Mouse (Mus musculus): ENCODE measurements around the gene Olfr54. TPM values are rescaled to one million over a fixed set of nuclear protein-coding genes. Genes with fewer than 3 reads are reported as not detected.
"Not testable (repeated sequence)": the region's sequence is repeated elsewhere in the genome, so short reads cannot be mapped to it uniquely, and the experiment has no call there.

Gene Olfr54
- under 1 TPM in 1 of 2 experiments, not detected in 1; 0.08 TPM for polyA plus RNA-seq (2017; shearing (Covaris generic))

DNA sequence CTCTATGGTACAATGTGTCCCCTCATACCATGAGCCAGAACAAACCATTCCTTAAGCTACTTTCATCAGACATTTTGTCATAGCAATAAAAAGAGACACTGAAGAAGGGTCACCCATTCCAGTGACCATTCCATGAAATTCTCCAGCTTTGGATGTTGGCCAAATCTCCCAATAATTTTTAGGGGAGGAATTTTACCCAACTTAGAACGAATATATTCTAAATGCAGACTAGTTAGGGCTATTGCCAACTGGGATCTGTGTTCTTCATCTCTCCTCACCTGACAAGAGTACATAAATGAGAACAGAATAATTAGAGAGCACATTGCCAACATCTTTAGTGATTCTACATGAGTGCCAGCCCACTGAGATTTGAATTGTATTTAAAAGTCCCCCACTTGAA is at the start of gene Olfr54:
TSS of gene Olfr54 (plus strand) at position 301 of the 400 bp plus-strand sequence.
- no peak for ATAC-seq

DNA sequence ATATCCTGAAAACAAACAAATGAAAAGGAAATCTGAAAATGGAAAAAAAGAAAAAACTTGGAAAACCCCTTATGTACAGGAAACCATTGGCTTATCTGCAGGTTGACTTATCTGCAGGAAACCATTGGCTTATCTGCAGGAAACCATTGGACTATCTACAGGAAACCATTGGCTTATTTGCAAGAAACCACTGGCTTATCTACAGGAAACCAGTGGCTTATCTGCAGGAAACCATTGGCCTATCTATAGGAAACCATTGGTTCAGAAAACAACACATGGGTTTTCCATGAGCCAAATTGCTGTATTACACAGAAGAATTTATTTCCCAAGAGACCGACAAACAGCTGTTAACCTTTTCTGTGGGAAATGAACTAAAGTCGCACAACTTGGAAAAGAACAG is 49.1 kb upstream of the Olfr54 start:
- ATAC-seq: no peak

GRCm38 (mm10) chr11:50966230-50966629 is 47.8 kb upstream of the Olfr54 start, which contains the start of gene Olfr1378:
Olfr1378 (plus strand) TSS chr11:50966530.
- ATAC-seq: no peak

DNA sequence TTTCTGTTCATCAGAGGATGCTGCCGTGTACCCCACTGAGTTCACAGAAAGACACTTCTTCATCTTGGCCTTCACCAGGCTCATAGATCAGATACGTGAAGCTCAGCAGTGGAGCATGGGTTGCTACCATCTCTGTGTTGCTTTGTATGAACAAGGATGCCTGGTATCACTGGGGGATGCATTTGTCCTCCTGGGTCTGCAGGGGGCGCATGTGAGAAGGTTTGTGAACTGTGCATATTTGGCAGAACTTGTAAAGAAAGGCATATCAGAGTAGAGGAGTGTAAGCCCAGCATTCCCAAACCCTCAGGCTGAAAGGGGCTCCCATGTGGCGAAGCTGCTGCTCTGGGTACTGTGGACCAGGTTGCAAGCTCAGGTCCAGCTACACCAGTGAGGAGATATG is 36.8 kb upstream of the Olfr54 start:
- ATAC-seq: no peak

GRCm38 (mm10) chr11:50981667-50982066 is 32.4 kb upstream of the Olfr54 start, which contains the start of gene Olfr1377:
Olfr1377 (plus strand) TSS chr11:50981967.
- ATAC-seq: no peak

GRCm38 (mm10) chr11:51003296-51003695 is 10.7 kb upstream of the Olfr54 start, which contains the start of gene Olfr51:
Olfr51 (plus strand) TSS chr11:51003596.
- no peak for ATAC-seq

DNA sequence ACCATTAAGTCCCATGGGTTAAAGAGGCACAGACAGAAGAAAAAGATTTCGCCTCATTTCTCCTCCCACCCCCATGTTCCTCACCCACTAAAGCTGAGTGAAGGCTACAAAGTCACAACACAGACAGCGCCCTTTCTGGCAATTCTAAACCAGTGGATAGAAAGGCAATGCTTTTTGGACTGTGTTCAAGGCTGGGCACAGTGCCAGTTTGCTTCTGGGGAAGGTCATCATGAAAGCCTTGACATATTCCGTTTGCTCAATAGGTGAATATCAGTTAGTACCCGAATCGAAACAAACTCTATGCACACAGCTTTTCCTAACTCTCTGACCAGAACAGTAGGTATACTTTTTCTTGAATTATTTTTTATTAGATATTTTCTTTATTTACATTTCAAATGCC is 2.2 kb upstream of the Olfr54 start:
- ATAC-seq: no peak

GRCm38 (mm10) chr11:51016341-51016740 is 2.3 kb downstream of the Olfr54 start:
- no peak for ATAC-seq

GRCm38 (mm10) chr11:51026811-51027210 is 12.8 kb downstream of the Olfr54 start:
- not testable (repeated sequence) for ATAC-seq

- ATAC-seq: not testable (repeated sequence)
Measured at GRCm38 (mm10) chr11:51029381-51029780, 15.3 kb downstream of the Olfr54 start.

- no peak for ATAC-seq
Measured at GRCm38 (mm10) chr11:51030225-51030624, 16.2 kb downstream of the Olfr54 start.

DNA sequence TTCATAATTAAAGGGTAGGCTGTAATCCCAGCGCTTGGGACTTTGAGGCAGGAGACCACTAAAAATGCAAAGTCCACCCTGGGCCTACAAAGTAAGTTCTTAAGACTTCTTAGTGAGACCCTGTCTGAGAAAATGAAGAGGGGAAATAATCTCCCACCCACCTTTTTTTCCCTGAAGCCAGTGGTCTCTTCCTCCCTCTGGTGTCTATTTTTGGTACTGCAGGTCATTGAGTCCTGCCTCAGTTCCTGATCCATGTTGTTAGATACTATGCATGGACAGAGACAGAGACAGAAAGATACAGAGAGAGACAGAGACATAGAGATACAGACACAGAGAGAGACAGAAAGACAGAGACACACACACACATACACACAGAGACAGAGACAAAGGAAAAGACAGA is 18.8 kb downstream of the Olfr54 start:
- ATAC-seq: no peak

- ATAC-seq: not testable (repeated sequence)
Measured at GRCm38 (mm10) chr11:51034141-51034540, 20.1 kb downstream of the Olfr54 start.

DNA sequence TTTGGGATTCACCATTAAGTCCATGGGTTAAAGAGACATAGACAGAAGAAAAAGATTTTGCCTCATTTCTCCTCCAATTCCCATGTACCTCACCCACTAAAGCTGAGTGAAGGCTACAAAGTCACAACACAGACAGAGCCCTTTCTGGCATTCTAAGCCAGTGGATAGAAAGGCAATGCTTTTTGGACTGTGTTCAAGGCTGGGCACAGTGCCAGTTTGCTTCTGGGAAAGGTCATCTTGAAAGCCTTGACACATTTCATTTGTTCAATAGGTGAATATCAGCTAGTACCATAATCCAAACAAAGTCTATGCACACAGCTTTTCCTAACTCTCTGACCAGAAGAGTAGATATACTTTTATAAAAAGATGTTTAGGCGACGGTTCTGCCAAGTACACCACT is 21.9 kb downstream of the Olfr54 start:
- no peak for ATAC-seq

GRCm38 (mm10) chr11:51044776-51045175 is 30.7 kb downstream of the Olfr54 start:
- not testable (repeated sequence) for ATAC-seq

- ATAC-seq: not testable (repeated sequence)
Measured at GRCm38 (mm10) chr11:51047809-51048208, 33.8 kb downstream of the Olfr54 start, which contains the start of gene Olfr1375. Olfr1375 (plus strand) TSS chr11:51048109.

GRCm38 (mm10) chr11:51051678-51052077 is 37.6 kb downstream of the Olfr54 start:
- ATAC-seq: no peak

DNA sequence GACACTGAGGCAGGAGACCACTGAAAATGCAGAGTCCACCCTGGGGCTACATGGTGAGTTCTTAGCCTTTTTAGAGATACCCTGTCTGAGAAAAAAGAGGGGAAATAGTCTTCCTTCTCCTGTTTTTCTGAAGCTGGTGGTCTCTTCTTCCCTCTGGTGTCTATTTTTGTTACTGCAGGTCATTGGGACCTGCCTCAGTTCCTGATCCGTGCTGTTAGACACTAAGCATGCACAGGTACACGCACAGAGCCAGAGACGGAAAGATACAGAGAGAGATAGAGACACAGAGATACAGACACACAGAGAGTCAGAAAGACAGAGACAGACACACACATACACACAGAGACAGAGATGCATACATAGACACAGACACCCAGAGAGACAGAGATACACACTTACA is 39.2 kb downstream of the Olfr54 start:
- ATAC-seq: no peak

GRCm38 (mm10) chr11:51059151-51059571 is 45.1 kb downstream of the Olfr54 start, which contains the start of gene Zfp354a:
Zfp354a (plus strand) TSS chr11:51059257.
- ATAC-seq: no peak

DNA sequence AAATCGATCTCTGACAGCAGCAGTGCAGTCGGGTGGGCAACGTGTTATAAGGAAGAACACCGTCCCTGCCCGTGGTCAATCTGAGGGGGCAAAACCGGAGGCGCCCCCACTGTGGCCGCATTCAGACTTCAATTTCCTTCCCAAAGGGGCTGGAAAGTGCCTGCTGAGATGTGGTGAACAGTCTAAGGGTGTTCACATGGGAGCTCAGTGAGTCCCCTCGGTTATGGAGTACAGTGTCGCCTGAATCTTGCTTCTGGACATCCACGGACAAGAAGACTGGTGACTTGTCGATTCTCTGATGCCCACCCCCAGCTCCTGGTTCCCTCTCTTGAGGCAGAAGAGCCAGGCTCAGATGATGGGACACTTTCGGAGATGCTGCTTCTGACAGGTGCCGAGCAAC is 45.6 kb downstream of the Olfr54 start:
- no peak for ATAC-seq

GRCm38 (mm10) chr11:51060981-51061380 is 46.9 kb downstream of the Olfr54 start:
- no peak for ATAC-seq

- no peak for ATAC-seq
Measured at GRCm38 (mm10) chr11:51063276-51063675, 49.2 kb downstream of the Olfr54 start.

DNA sequence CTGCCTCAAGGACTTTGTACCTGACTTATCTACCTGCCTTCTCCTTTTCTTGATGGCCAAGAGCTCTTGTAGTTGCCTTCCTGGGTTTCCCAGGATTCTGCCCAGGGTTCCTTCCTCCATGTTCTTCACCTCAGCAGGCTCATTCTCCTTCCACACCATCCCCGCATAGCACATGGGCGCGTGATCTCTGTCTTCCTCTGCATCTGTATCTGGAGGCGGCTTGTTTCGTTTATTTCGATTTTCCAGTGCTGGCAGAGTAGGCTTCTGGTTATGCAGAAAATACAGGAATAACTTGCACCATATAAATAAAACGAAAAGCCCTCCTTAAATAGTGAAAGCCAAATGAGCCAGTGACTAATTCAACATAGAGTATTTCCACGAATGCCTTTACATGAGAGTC is 49.8 kb downstream of the Olfr54 start:
- ATAC-seq: no peak

Data from CD4-positive, CD25-positive, alpha-beta regulatory T cell, adult 4 months (primary cell).